Mouse (Mus musculus) kidney, embryonic 16.5 days (tissue): ENCODE results near the gene Iqsec1. TPM values are rescaled to one million over a fixed set of nuclear protein-coding genes. Genes with fewer than 3 reads are reported as not detected.

Experiments
- ATAC-seq: fragments of 200-750 bp; cut with Nextera tagmentation; 2 replicates; pipeline ENCODE4 v1.8.0; 2017; ENCODE audit warnings: moderate TSS enrichment; ENCODE audit not compliant: low FRiP score, low TSS enrichment
- H3K27ac ChIP-seq: fragments of 300-500 bp; sonication (generic); 2 replicates; pipeline ENCODE4 v1.5.1; 2014; ENCODE audit warnings: low read length
- H3K27me3 ChIP-seq: fragments of 300-500 bp; sonication (generic); 2 replicates; pipeline ENCODE4 v1.6.1; 2014; ENCODE audit warnings: low read length, control low read depth, mixed read lengths; ENCODE audit not compliant: insufficient read depth
- H3K36me3 ChIP-seq: fragments of 300-500 bp; sonication (generic); 2 replicates; pipeline ENCODE4 v1.6.1; 2014; ENCODE audit warnings: low read length, control low read depth, mixed read lengths; ENCODE audit not compliant: insufficient read depth
- H3K4me1 ChIP-seq: fragments of 300-500 bp; sonication (generic); 2 replicates; pipeline ENCODE4 v1.6.1; 2014; ENCODE audit warnings: low read length, control low read depth, mixed read lengths; ENCODE audit not compliant: insufficient read depth
- H3K4me2 ChIP-seq: fragments of 300-500 bp; sonication (generic); replicated peaks from 2 replicates; pipeline ENCODE4 v1.6.1; 2014; ENCODE audit warnings: low read depth, low read length
- H3K4me3 ChIP-seq: fragments of 300-500 bp; sonication (generic); 2 replicates; pipeline ENCODE4 v1.5.1; 2014; ENCODE audit warnings: mild to moderate bottlenecking, low read length
- H3K9ac ChIP-seq: fragments of 300-500 bp; sonication (generic); replicated peaks from 2 replicates; pipeline ENCODE4 v1.6.1; 2014; ENCODE audit warnings: low read length
- H3K9me3 ChIP-seq: fragments of 300-500 bp; sonication (generic); 2 replicates; pipeline ENCODE4 v1.6.1; 2016; ENCODE audit warnings: low read length, control low read depth
- WGBS: fragments of 180-500 bp; shearing (Covaris S2); extraction: QIAGEN DNeasy Blood & Tissue Kit; methylation state at CpG from one replicate; pipeline ENCODE4 v1.1.7; 2014; 5-methylcytosine and 5-hydroxymethylcytosine counted together
- polyA plus RNA-seq: library from polyadenylated mRNA; unstranded; fragments of >200 nt; fragmentation: Nextera tagmentation; extraction: Ambion mirVana; gene quantifications from 2 replicates; pipeline ENCODE4 v1.2.1, GENCODE M21; 2015

Iqsec1 gene
- polyA plus RNA-seq, 1 experiment from 2014 or later = 10.5 TPM

GRCm38 (mm10) chr6:90804646-90805045, 183.8 kb downstream of the Iqsec1 start:
- Histone ChIP-seq H3K27me3 (no peaks in the 10 kb centered on the region), H3K4me3 (no peak overlapping the region), H3K4me1 (peaks cover 6% of the 10 kb centered on the region), H3K9ac (no peak overlapping the region), H3K4me2 (no peak overlapping the region), H3K9me3 (no peaks in the 10 kb centered on the region), H3K36me3 (no peaks in the 10 kb centered on the region), H3K27ac (no peak overlapping the region)
- no peak for ATAC-seq

GRCm38 (mm10) chr6:90802604-90803003, 185.9 kb downstream of the Iqsec1 start:
- no peak for ATAC-seq
- 82% methylated on average over 8 of the region's 8 CpGs for WGBS
- Histone ChIP-seq H3K27ac (no peak overlapping the region), H3K4me2 (no peak overlapping the region), H3K27me3 (no peaks in the 10 kb centered on the region), H3K9me3 (no peaks in the 10 kb centered on the region), H3K36me3 (no peaks in the 10 kb centered on the region), H3K4me3 (no peak overlapping the region), H3K4me1 (no peaks in the 10 kb centered on the region), H3K9ac (no peak overlapping the region)

DNA sequence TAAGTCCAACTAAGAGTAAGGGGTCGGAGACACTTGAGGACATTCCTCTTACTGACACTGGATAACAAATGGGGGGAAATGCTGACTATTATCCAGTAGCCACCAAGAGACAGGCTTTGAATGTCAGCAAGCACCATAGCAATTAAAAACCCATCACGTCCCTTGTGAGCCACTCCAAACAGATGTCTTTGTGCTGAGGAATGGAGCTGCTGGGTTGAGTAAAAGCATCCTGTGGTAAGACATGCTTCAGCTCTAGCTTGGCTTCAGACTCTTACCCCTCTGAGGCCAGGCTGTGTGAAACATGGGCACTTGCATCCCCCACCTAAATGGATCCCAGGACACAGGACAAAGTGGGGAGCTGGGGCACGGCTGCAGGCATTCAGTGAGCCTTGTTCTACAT, 186.4 kb downstream of the Iqsec1 start:
- WGBS = 72% methylated on average over 3 of the region's 3 CpGs
- H3K27ac ChIP-seq = no peak overlapping the region
- ATAC-seq = no peak
- no peaks in the 10 kb centered on the region for H3K27me3 ChIP-seq
- H3K9me3 ChIP-seq = no peaks in the 10 kb centered on the region
- H3K9ac ChIP-seq = no peak overlapping the region
- H3K4me3 ChIP-seq = no peak overlapping the region
- no peak overlapping the region for H3K4me2 ChIP-seq
- H3K4me1 ChIP-seq = no peaks in the 10 kb centered on the region
- H3K36me3 ChIP-seq = no peaks in the 10 kb centered on the region

- Histone ChIP-seq H3K4me1 (no peaks in the 10 kb centered on the region), H3K9ac (no peak overlapping the region), H3K27me3 (no peaks in the 10 kb centered on the region), H3K36me3 (no peaks in the 10 kb centered on the region), H3K4me3 (no peak overlapping the region), H3K27ac (no peak overlapping the region), H3K9me3 (no peaks in the 10 kb centered on the region), H3K4me2 (no peak overlapping the region)
- 88% methylated on average over 2 of the region's 2 CpGs for WGBS
- no peak for ATAC-seq
Measured at GRCm38 (mm10) chr6:90800825-90801224, 187.7 kb downstream of the Iqsec1 start.

GRCm38 (mm10) chr6:90799116-90799515, 189.4 kb downstream of the Iqsec1 start:
- H3K4me1 ChIP-seq = no peaks in the 10 kb centered on the region
- ATAC-seq = no peak
- no peak overlapping the region for H3K4me2 ChIP-seq
- no peak overlapping the region for H3K9ac ChIP-seq
- no peak overlapping the region for H3K27ac ChIP-seq
- H3K27me3 ChIP-seq = no peaks in the 10 kb centered on the region
- H3K9me3 ChIP-seq = no peaks in the 10 kb centered on the region
- H3K4me3 ChIP-seq = no peak overlapping the region
- no peaks in the 10 kb centered on the region for H3K36me3 ChIP-seq
- WGBS = 94% methylated on average over 1 of the region's 1 CpGs

DNA sequence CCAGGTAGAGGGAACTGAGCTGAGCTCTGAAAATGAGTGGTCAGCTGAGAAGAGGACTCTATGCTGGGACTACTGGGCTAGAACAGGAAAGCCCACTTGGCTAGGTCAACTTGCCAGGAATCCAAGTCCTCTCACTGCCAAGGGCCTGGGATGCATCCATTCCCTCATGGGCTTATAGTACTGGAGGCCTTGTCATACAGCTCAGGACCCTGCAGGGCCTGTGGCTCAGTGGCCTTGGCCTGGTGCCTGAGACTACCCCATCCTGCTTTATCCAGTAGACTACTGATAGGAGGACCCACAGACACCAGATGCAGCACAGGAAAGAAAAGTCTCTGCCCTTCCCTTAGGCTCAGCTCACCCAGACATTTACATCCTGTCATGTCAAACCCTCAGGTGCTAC, 190.3 kb downstream of the Iqsec1 start:
- Histone ChIP-seq H3K36me3 (no peaks in the 10 kb centered on the region), H3K27me3 (no peaks in the 10 kb centered on the region), H3K9ac (no peak overlapping the region), H3K9me3 (no peaks in the 10 kb centered on the region), H3K4me1 (no peaks in the 10 kb centered on the region), H3K27ac (no peak overlapping the region), H3K4me3 (no peak overlapping the region), H3K4me2 (no peak overlapping the region)
- ATAC-seq = no peak

DNA sequence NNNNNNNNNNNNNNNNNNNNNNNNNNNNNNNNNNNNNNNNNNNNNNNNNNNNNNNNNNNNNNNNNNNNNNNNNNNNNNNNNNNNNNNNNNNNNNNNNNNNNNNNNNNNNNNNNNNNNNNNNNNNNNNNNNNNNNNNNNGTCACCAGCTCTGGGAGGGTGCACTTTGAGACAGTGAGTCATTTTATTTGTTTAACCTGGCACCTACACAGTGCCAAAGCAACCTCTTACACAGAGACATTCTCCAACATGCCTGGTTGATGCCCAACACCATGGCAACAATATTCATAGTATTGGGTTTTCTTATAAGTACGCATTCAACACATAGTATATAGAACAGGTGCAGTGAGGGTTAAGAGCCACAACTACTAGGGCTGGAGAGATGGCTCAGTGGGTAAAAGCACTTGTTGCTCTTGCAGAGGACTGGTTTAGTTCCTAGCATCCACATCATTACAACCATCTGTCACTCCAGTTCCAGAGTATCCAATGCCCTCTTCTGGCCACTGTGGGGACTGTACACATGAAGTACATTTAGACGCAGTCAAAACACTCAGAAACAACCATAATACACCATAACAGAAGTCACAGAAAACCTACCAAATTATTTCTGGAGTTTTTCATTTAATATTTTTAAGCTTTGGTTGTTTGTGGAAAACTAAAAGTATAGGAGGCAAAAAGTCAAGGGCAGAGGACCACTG, 191.4 kb downstream of the Iqsec1 start:
- Histone ChIP-seq H3K4me1 (no peaks in the 10 kb centered on the region), H3K4me2 (no peak overlapping the region), H3K4me3 (no peak overlapping the region), H3K27ac (no peak overlapping the region), H3K27me3 (no peaks in the 10 kb centered on the region), H3K9me3 (no peaks in the 10 kb centered on the region), H3K36me3 (no peaks in the 10 kb centered on the region), H3K9ac (no peak overlapping the region)
- WGBS = 93% methylated on average over 2 of the region's 2 CpGs
- ATAC-seq = no peak

DNA sequence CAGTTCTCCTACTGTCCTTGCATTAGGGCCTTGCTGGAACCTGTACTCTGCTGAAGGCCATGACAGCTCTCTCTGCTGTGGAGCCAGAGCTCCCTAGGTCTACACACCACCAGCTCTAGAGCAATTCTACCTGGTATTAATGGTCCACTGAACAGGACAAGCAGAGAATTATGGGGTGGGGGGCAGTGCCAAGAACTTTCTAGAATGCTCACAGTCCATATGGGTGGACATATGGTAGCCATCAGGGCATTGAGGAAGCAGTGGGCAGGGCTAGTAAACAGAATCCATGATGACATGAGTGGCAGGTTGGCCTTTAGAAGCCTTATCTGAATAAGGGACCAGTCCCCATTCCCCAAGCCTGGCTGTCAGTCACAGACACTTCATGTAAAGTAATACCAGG, 197.6 kb downstream of the Iqsec1 start:
- H3K27ac ChIP-seq = no peak overlapping the region
- H3K36me3 ChIP-seq = no peaks in the 10 kb centered on the region
- H3K4me2 ChIP-seq = no peak overlapping the region
- no peak for ATAC-seq
- H3K4me1 ChIP-seq = no peaks in the 10 kb centered on the region
- no peaks in the 10 kb centered on the region for H3K9me3 ChIP-seq
- no peak overlapping the region for H3K9ac ChIP-seq
- H3K27me3 ChIP-seq = no peaks in the 10 kb centered on the region
- no peak overlapping the region for H3K4me3 ChIP-seq

DNA sequence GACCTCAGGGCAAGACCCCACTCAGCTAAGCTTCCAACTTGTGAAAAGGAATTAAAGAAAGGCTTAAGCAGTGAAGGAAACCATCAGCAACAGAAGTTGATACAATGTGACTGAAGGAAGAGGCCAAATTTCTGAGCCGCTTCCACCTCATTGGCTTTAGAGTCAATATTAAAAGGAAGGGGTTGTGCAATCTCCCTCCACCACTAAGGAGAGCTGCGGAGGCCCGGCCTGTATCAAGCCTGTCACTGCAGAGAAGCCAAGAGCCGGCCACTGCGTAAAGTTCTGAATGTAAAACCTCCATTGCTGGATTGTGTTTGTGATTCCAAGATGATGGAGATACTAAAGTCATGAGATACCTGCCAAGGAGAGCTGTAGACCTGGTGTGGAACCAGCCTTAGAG, 199.0 kb downstream of the Iqsec1 start:
- 89% methylated on average over 5 of the region's 5 CpGs for WGBS
- H3K9ac ChIP-seq = no peak overlapping the region
- no peaks in the 10 kb centered on the region for H3K36me3 ChIP-seq
- no peaks in the 10 kb centered on the region for H3K4me1 ChIP-seq
- no peaks in the 10 kb centered on the region for H3K27me3 ChIP-seq
- no peak overlapping the region for H3K4me3 ChIP-seq
- no peak for ATAC-seq
- H3K9me3 ChIP-seq = no peaks in the 10 kb centered on the region
- H3K27ac ChIP-seq = no peak overlapping the region
- H3K4me2 ChIP-seq = no peak overlapping the region

- Histone ChIP-seq H3K36me3 (no peaks in the 10 kb centered on the region), H3K27me3 (no peaks in the 10 kb centered on the region), H3K9me3 (no peaks in the 10 kb centered on the region), H3K27ac (no peak overlapping the region), H3K4me2 (no peak overlapping the region), H3K4me3 (no peak overlapping the region), H3K9ac (no peak overlapping the region), H3K4me1 (peaks cover 6% of the 10 kb centered on the region; the same call in 1 of the 2 replicates)
- no peak for ATAC-seq
- 86% methylated on average over 3 of the region's 3 CpGs for WGBS
Measured at GRCm38 (mm10) chr6:90787587-90787986, 200.9 kb downstream of the Iqsec1 start.
